Mouse (Mus musculus): ENCODE data around the gene Guk1.

DNA sequence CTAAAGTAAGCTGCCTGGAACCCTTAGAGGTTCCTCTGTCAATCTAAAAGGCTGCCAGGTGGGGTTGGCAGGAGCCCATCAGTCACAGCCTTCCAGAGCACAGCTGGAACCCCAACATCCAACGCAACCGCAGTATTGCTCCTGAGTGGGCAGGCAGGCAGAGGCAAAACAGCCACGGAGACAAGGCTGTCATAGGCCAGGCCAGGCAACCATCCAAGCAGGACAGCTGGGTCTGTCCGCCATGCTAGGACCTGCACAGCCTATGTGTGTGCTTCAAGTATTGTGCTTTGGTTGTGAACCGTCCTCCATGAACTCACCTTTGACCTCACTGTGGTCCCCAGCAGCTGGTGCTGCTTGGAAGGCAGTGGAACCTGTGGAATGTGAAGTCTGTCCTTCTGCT, 36.1 kb downstream of the Guk1 start:
- no peak for TF ChIP-seq CTCF (IDR thresholded peaks at IDR 0.05; ENCODE audit: extremely low read depth, insufficient read length, insufficient replicate concordance, low read depth, low read length)
- no peak for TF ChIP-seq POLR2A (IDR thresholded peaks at IDR 0.05; ENCODE audit: low read depth, low read length)
